Mouse (Mus musculus) olfactory bulb, adult 2 months (tissue): ENCODE measurements around the gene Plcb4.

Source experiments
- CTCF ChIP-seq: fragments of 200-500 bp; IDR thresholded peaks from 2 replicates; pipeline ENCODE4 v1.5.1; 2012; ENCODE audit warnings: low read depth, mild to moderate bottlenecking, low read length, moderate library complexity; ENCODE audit not compliant: insufficient read depth
- POLR2A ChIP-seq: fragments of 200-500 bp; IDR thresholded peaks from 2 replicates; pipeline ENCODE4 v1.6.1; 2012; ENCODE audit warnings: mild to moderate bottlenecking, low read depth, low read length, moderate library complexity; ENCODE audit not compliant: insufficient read depth

DNA sequence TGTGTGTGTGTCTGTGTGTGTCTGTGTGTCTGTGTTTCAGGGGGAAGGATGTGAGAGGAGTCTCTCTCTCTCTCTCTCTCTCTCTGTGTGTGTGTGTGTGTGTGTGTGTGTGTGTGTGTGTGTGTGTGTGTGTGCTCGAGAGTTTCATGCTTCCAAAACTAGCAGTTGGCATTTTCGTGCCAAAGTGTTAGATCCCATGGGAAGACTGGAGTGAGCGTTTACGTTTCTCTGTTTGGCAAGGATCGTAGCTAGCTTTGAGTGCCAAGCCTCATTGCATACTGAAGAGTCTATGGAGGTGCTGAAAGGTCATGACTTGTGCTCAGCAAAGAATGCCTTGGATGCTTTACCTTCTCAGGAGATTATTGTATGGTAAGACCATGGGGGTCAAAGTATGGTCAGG, 259.3 kb downstream of the Plcb4 start:
- TF ChIP-seq CTCF (no peak), POLR2A (no peak)
